Mouse (Mus musculus) heart, postnatal 0 days (tissue): ENCODE measurements around the gene Comt. TPM values are rescaled to one million over a fixed set of nuclear protein-coding genes. Genes with fewer than 3 reads are reported as not detected.

ENCODE experiments used
- ATAC-seq: fragments of 200-750 bp; cut with Nextera tagmentation; 2 replicates; pipeline ENCODE4 v1.8.0; 2017; ENCODE audit warnings: low read depth, moderate number of reproducible peaks, moderate library complexity; ENCODE audit not compliant: insufficient read depth
- DNase-seq: peaks from one replicate; pipeline ENCODE4 v3.0.0-alpha.2; 2016; ENCODE audit warnings: low spot score
- H3K27ac ChIP-seq: fragments of 300-500 bp; sonication (generic); 2 replicates; pipeline ENCODE4 v1.5.1; 2014; ENCODE audit warnings: low read depth, mild to moderate bottlenecking
- H3K27me3 ChIP-seq: fragments of 300-500 bp; sonication (generic); 2 replicates; pipeline ENCODE4 v1.6.1; 2014; ENCODE audit warnings: low read length, mixed read lengths; ENCODE audit not compliant: control insufficient read depth, insufficient read depth
- H3K36me3 ChIP-seq: fragments of 300-500 bp; sonication (generic); replicated peaks from 2 replicates; pipeline ENCODE4 v1.6.1; 2014; ENCODE audit warnings: low read length, mixed read lengths; ENCODE audit not compliant: control insufficient read depth, insufficient read depth
- H3K4me1 ChIP-seq: fragments of 300-500 bp; sonication (generic); 2 replicates; pipeline ENCODE4 v1.6.1; 2014; ENCODE audit warnings: antibody characterized with exemption; ENCODE audit not compliant: control insufficient read depth, insufficient read depth
- H3K4me2 ChIP-seq: fragments of 300-500 bp; sonication (generic); 2 replicates; pipeline ENCODE4 v1.6.1; 2014; ENCODE audit warnings: low read depth, mild to moderate bottlenecking, low read length, moderate library complexity
- H3K4me3 ChIP-seq: fragments of 300-500 bp; sonication (generic); 2 replicates; pipeline ENCODE4 v1.5.1; 2014; ENCODE audit warnings: low read depth, low read length
- H3K9ac ChIP-seq: fragments of 300-500 bp; sonication (generic); replicated peaks from 2 replicates; pipeline ENCODE4 v1.6.1; 2014; ENCODE audit warnings: low read depth, low read length, mixed read lengths
- H3K9me3 ChIP-seq: fragments of 300-500 bp; sonication (generic); replicated peaks from 2 replicates; pipeline ENCODE4 v1.6.1; 2016; ENCODE audit warnings: low read length; ENCODE audit not compliant: control insufficient read depth
- CTCF ChIP-seq: IDR thresholded peaks from 2 replicates; pipeline ENCODE4 v1.5.1; 2016; ENCODE audit warnings: antibody characterized with exemption, control low read depth, low read depth
- EP300 ChIP-seq: IDR thresholded peaks from 2 replicates; pipeline ENCODE4 v1.6.1; 2016; ENCODE audit warnings: antibody characterized with exemption, low read depth
- WGBS: fragments of 180-500 bp; shearing (Covaris S2); extraction: QIAGEN DNeasy Blood & Tissue Kit; methylation state at CpG from one replicate; pipeline ENCODE4 v1.1.7; 2014; 5-methylcytosine and 5-hydroxymethylcytosine counted together
- polyA plus RNA-seq: library from polyadenylated mRNA; unstranded; fragments of >200 nt; fragmentation: Nextera tagmentation; extraction: Ambion mirVana; gene quantifications from 2 replicates; pipeline ENCODE4 v1.2.1, GENCODE M21; 2015
- total RNA-seq: library from RNA; depleted of rRNA; stranded (reverse); fragments of >200 nt; gene quantifications from 2 replicates; pipeline ENCODE4 v1.2.3, GENCODE M21; 2014; ENCODE audit warnings: low replicate concordance

Gene Comt
- total and polyA plus RNA-seq, 2 experiments from 2014 or later: 155 to 168 TPM

GRCm38 (mm10) chr16:18400472-18401216, 26.0 kb downstream of the Comt start:
- no peak for TF ChIP-seq EP300
- no peak for TF ChIP-seq CTCF
- H3K4me2 ChIP-seq: no peak overlapping the region
- no peak overlapping the region for H3K27ac ChIP-seq
- DNase-seq (no peak), ATAC-seq (peak; percentile 8; the same call in 1 of the 2 replicates)
- WGBS: 55% methylated on average over 7 of the region's 7 CpGs
- no peak overlapping the region for H3K9ac ChIP-seq
- no peak overlapping the region for H3K4me3 ChIP-seq
- H3K27me3 ChIP-seq: no peaks in the 10 kb centered on the region
- no peaks in the 10 kb centered on the region for H3K9me3 ChIP-seq
- H3K36me3 ChIP-seq: peaks cover 81% of the 10 kb centered on the region
- peaks cover 12% of the 10 kb centered on the region for H3K4me1 ChIP-seq

- Histone ChIP-seq H3K4me2 (no peak overlapping the region), H3K27ac (no peak overlapping the region), H3K36me3 (peaks cover 78% of the 10 kb centered on the region), H3K27me3 (no peaks in the 10 kb centered on the region), H3K4me3 (no peak overlapping the region), H3K9ac (no peak overlapping the region), H3K9me3 (no peaks in the 10 kb centered on the region), H3K4me1 (peaks cover 15% of the 10 kb centered on the region)
- no peak for DNase-seq
- ATAC-seq: no peak
- WGBS: 73% methylated on average over 9 of the region's 9 CpGs
- TF ChIP-seq EP300 (no peak), CTCF (no peak)
Measured at GRCm38 (mm10) chr16:18400028-18400427, 26.6 kb downstream of the Comt start.

DNA sequence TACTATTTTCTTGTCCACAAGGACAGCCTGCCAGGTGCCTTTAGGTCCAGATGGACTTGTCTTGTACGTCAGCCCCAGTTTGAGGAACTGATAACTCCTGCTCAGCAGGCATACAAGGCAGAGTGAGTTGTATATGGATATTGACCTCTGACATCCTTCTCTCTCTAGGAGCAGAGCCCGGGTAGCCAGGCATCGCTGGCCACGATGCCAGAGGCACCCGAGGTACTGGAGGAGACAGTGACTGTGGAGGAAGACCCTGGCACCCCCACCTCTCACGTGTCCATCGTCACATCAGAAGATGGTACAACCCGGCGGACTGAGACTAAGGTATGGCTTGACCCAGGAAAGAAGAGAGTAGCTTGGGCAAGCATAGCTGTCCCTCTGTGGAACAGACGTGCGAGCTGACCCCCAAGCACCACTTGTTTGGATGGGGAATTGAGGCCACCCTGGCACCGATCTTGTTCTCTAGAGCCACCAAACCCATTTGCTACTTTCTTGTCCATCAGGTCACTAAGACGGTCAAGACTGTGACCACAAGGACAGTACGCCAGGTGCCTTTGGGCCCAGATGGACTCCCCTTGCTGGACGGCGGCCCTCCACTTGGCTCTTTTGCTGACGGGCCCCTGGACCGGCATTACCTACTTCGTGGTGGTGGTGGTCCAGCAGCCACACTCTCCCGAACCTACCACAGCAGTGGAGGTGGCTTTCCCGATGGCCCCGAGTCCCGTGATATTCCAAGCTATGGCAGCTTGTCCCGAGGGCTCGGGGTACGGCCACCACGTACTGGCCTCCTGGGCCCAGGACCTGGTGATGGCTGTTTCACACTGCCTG, 29.6 kb downstream of the Comt start:
- Histone ChIP-seq H3K4me3 (no peak overlapping the region), H3K4me1 (peaks cover 28% of the 10 kb centered on the region), H3K36me3 (peaks cover 49% of the 10 kb centered on the region), H3K9me3 (no peaks in the 10 kb centered on the region), H3K9ac (no peak overlapping the region), H3K4me2 (no peak overlapping the region), H3K27ac (peak overlapping the region; percentile 92), H3K27me3 (no peaks in the 10 kb centered on the region)
- no peak for ATAC-seq
- WGBS: 95% methylated on average over 27 of the region's 27 CpGs
- no peak for DNase-seq
- TF ChIP-seq CTCF (no peak), EP300 (no peak)

- TF ChIP-seq EP300: no peak
- no peak for TF ChIP-seq CTCF
- H3K9me3 ChIP-seq: no peaks in the 10 kb centered on the region
- peaks cover 43% of the 10 kb centered on the region for H3K36me3 ChIP-seq
- no peaks in the 10 kb centered on the region for H3K27me3 ChIP-seq
- H3K4me1 ChIP-seq: peaks cover 28% of the 10 kb centered on the region
- H3K4me3 ChIP-seq: no peak overlapping the region
- 0 out of 2 replicates have a peak overlapping the region, but pooled peaks have one; percentile 4 for H3K4me2 ChIP-seq
- peak overlapping the region; percentile 92 for H3K27ac ChIP-seq
- ATAC-seq (0 out of 2 replicates have a peak, but pooled peaks have one; percentile 2), DNase-seq (no peak)
- 21% methylated on average over 2 of the region's 2 CpGs for WGBS
- no peak overlapping the region; the same call in 1 of the 2 replicates for H3K9ac ChIP-seq
Measured at GRCm38 (mm10) chr16:18396201-18396600, 30.5 kb downstream of the Comt start.

DNA sequence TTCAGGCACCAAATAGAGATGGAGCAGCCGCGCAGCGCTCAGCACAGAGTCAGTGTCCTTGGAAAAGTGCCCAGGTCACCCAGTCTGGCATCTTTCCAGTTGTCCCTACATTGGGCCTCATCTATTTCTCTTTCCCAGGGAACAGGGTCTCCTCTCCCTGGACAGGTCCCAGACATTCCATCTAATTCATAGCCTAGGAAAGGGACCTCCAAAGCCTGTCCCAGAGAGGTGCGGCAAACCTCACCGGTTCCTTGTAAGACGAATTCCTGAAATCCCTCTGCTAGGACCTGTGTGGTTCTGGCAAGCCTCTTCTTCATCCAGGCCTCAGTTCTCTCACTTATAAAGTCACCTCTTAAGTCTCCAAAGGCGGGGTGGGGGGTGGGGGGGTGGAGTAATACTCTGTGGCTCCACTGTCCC, 31.0 kb downstream of the Comt start:
- H3K9ac ChIP-seq: peak overlapping the region; percentile 14; the same call in 1 of the 2 replicates
- H3K4me3 ChIP-seq: no peak overlapping the region
- DNase-seq: peak; percentile 62

More for the DNA sequence above, 31.0 kb downstream of the Comt start:
- WGBS: 10% methylated on average over 6 of the region's 7 CpGs
- H3K27me3 ChIP-seq: no peaks in the 10 kb centered on the region
- no peaks in the 10 kb centered on the region for H3K9me3 ChIP-seq
- peaks cover 28% of the 10 kb centered on the region for H3K4me1 ChIP-seq
- H3K36me3 ChIP-seq: peaks cover 41% of the 10 kb centered on the region
- H3K27ac ChIP-seq: peak overlapping the region; percentile 92
- 0 out of 2 replicates have a peak overlapping the region, but pooled peaks have one; percentile 4 for H3K4me2 ChIP-seq
- peak; percentile 55 for ATAC-seq
- TF ChIP-seq EP300 (no peak), CTCF (no peak)
